Mouse (Mus musculus) mature B cell (primary cell): Measurements from ENCODE around the gene Rnf38.

Experiments
- in situ Hi-C: fragments of 300-500 bp; cut with MboI; formaldehyde crosslinking; loops from 2 replicates; pipeline ENCODE4 v1.14.3; 2019

Rnf38 gene

GRCm38 (mm10) chr4:44224141-44224540 is 9.4 kb downstream of the Rnf38 start:
- in situ Hi-C loops: no loop called here

- in situ Hi-C loops: no loop called here
Measured at GRCm38 (mm10) chr4:44223444-44223843, 10.1 kb downstream of the Rnf38 start.

DNA sequence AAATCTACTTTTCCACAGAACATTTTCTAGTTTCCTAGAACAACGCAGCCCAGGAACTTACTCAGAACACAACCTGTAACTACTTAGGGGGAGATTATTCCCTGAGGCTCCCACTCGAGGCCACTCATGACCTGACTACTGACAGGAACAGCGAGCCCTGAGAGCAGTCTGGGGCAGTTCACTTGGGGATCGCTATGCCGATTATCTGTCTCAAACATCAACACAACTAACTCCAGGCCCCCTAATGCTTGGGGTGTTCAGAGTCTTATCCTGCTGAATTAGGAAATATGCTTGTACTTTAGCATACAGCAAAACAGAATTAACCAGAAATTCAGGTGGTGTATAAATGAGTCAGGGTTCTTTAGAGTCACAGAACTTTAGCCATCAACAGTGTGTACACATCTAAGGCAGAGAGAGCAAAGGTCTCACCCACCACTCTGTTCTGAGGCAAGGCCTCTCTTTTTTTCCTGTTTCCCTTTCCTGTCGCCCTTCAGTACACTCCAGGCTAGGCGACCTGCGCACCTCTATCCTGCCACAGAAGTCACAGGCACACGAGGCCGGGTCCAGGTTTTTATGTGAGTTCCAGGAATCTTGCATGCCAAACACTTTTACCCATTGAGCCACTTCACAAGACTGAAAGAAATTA is 16.7 kb downstream of the Rnf38 start:
- in situ Hi-C loops: no loop called here

DNA sequence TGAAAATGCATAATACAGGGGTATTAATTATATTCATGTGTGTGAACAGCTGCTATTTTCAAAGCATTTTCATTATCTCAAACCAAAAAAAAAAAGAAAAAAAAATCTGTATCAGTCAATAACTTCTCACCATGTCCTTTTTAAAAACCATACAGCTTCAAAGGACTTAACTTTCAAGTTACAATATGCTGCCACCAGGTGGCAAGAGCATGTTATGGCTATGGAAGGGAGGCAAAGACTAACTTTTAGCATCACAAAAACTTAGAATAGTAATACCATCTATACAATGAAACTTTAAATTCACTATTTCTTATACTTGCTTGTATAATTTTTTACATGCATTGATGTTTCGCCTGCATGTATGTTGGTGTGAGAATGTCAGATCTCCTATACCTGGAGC is 33.6 kb downstream of the Rnf38 start:
- in situ Hi-C loops: no loop called here

GRCm38 (mm10) chr4:44187431-44187830 is 46.2 kb downstream of the Rnf38 start:
- in situ Hi-C loops: no loop called here

GRCm38 (mm10) chr4:44183862-44184261 is 49.7 kb downstream of the Rnf38 start:
- in situ Hi-C loops: no loop called here

GRCm38 (mm10) chr4:44179748-44180147 is 53.8 kb downstream of the Rnf38 start:
- in situ Hi-C loops: loop anchor here (10.0 kb wide), 1 partner anchor 105 kb away; no protein-coding TSS in a partner anchor

- in situ Hi-C loops: loop anchor here (10.0 kb wide), 1 partner anchor 112 kb away; no protein-coding TSS in a partner anchor
Measured at GRCm38 (mm10) chr4:44173177-44173576, 60.4 kb downstream of the Rnf38 start.

- in situ Hi-C loops: loop anchor here (10.0 kb wide), 1 partner anchor 112 kb away; no protein-coding TSS in a partner anchor
Measured at GRCm38 (mm10) chr4:44172676-44173075, 60.9 kb downstream of the Rnf38 start.

- in situ Hi-C loops: loop anchor here (10.0 kb wide), 1 partner anchor 115 kb away; no protein-coding TSS in a partner anchor
Measured at GRCm38 (mm10) chr4:44169884-44170283, 63.7 kb downstream of the Rnf38 start.

GRCm38 (mm10) chr4:44168816-44169215 is 64.8 kb downstream of the Rnf38 start:
- in situ Hi-C loops: no loop called here

DNA sequence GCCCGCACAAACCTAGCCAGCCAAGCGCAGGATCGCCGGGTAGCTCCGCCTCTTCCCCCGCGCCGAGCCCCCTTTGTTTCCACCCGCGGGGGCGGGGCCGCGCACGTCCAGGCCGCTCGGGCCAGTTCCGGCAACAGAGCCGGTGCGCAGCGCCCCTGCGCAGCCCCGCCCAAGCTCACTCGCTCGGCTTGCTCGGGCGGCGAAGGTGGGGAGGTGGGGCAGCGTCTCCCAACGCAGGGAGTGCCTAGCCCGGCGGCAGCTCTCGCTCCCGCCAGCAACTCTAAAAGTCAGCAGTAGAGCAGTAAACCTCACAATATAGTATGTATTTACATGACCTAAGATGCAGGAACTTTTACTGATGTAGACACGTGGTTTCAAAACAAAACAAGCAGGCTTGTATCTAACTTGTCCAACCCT is 65.3 kb downstream of the Rnf38 start:
- in situ Hi-C loops: no loop called here

DNA sequence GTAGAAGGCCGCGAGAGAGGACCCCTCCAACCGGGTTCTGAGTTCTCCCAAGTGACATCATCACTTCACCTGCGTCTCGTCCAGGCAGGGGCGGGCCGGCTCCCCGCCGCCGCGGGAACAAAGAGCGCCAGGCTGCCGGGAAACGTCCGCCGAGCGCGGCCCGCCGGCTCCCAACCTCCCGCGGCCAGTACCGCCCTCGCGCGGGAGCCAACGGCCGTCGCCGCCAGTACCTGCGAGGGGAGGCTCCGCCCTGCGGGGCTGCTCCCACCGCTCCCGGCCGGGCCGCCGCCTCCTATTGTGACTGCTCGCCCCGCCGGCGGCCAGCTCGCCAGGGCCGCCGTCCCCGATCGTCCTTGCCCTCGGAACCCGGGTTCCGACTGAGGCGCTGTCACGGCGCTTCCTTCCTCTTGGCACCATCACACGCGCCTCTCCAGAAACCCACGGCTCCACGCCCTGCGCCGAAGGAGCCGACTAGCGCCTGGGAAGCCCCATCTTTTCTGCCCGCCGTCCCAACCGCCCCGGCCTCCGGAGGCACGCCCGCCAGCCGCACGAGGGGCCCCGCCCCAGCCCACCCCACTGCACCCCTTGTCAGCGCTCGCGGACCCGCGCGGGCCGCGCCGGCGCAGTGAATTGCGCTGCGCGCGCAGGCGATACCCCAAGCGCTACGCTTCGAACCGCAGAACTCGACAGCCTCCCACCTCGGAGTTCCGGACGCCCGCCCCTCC is 66.0 kb downstream of the Rnf38 start:
- in situ Hi-C loops: no loop called here

DNA sequence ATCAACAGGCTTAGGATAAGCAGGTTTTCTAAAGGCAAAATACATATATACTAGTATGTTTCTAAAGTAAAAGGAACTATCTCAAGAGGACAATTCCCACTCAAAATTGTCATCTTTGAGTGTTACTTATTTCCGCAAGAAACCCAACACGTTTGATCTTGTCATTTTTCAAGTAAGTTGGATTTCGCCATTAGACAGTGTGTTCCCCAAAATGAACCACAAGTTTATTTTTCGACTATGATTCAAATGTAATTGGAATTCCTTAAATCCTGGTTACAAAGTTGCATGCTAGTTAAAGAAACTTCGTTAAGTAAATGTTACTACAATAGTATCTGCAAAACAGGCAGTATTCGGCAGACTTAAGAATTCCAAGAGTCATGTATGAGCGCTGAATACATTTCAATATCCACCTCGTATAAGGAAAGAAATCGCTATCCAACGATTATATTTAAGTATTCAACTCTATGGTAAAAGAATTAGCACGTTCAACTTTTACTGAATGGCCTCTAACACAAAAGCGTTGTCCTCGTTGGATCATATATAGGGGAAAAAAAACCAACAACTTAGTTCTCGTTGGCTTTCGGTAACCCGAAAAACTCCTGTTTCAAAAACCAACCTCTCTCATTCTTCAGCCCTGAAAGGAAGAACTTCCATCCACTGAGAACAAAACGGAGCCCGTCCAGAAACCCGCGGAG is 66.7 kb downstream of the Rnf38 start:
- in situ Hi-C loops: no loop called here

GRCm38 (mm10) chr4:44164621-44165020 is 69.0 kb downstream of the Rnf38 start:
- in situ Hi-C loops: no loop called here

DNA sequence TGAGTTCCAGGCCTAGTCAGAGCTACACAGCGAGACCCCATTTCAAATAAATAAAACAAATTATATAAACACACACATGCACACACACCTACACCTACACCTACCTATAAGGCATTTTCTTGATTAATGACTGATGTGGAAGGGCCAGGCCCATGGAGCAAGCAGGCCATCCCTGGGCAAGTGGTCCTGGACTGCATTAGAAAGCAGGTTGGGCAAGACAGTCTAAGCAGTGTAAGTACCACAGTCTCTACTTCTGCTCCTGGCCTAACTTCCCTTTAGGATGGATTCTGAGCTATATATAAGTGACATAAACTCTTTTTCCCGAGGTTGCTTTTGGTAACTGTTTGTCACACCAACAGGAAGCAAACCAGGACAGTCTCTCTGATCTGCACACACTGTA is 70.6 kb downstream of the Rnf38 start:
- in situ Hi-C loops: no loop called here

- in situ Hi-C loops: no loop called here
Measured at GRCm38 (mm10) chr4:44160990-44161689, 72.4 kb downstream of the Rnf38 start.

- in situ Hi-C loops: no loop called here
Measured at GRCm38 (mm10) chr4:44159839-44160238, 73.8 kb downstream of the Rnf38 start.

- in situ Hi-C loops: no loop called here
Measured at GRCm38 (mm10) chr4:44156481-44156880, 77.1 kb downstream of the Rnf38 start.

DNA sequence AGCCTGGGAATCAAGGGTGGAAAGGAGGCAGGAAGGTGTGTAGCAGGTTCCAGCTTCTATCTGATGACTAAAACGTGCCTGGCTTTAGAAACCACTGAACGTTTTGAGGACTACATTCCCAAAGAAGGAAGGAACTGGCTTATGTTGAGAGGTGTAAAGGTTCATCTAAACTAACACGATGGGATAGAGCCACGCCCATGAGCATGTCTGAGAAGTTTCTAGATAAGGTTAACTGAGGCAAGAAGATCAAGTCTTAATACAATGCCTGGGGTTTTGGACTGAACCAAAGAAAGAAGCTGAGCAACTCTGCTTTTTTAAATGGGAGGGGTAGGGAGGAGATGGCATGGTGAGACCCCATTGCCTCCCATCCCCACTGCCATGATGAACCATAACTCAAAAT is 78.7 kb downstream of the Rnf38 start:
- in situ Hi-C loops: no loop called here

- in situ Hi-C loops: no loop called here
Measured at GRCm38 (mm10) chr4:44152904-44153303, 80.7 kb downstream of the Rnf38 start.

GRCm38 (mm10) chr4:44126805-44127204 is 106.8 kb downstream of the Rnf38 start:
- in situ Hi-C loops: no loop called here
